Mouse (Mus musculus) layer of hippocampus, adult 8-10 months (tissue): ENCODE data around the gene Phf13. TPM values are rescaled to one million over a fixed set of nuclear protein-coding genes. Genes with fewer than 3 reads are reported as not detected.

Experiments
- DNase-seq, 2 experiments: peaks; one replicate each; pipeline ENCODE4 v3.0.0; 2022; ENCODE audit warnings: low spot score in 2 of 2
- total RNA-seq, 4 experiments: library from RNA; stranded (reverse); gene quantifications; 2 replicates each; pipeline ENCODE4 v1.2.4; 2022

Phf13 gene
- total RNA-seq, 4 experiments from 2014 or later: 11.2 to 17.0 (median 13.4) TPM

DNA sequence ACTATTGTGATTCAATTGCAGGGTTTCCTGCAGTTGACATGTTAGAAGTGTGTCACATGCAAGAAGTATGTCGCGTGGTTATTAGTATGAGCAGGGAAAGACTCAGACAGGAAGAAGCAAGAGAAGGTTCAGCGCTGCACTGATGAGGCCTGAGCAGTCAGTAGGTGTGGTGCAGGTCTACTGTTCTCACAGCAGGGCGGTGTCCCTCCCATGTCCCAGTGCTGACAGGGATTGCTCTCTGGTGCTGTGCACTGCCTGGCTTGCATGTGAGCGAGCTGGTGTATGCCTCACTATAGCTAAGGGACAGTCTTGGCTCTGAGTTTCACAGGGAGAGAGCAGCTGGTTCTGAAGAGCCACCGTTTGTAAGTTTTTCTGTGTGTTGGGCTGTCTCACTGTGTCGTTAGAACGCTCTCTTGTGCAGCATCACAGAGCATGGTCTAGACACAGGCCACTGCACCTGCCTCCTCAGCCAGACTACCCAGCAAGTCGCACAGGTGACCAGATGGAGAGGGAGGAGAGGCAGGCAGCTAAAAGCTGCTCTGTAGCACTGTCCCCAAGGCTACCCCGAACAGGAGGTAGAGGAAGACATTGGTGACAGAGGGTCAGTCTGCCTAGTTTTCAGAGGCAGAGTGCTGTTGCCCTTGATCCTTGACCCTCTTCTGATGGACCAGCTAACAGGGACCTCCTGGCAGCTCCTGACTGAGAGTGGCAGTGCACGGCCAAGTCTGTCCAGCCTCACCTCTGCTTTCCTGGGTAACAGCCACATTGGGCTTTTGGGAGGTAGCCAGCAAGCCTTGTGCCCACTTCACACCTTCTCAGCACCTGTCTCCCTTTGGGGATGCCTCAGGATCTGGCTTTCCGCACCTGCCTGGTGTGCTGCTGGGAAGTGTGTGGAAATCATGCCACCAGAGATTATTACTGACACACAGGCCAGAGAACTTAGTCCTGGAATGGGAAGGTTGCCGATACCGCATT, 47.3 kb downstream of the Phf13 start:
- DNase-seq: no peak

DNA sequence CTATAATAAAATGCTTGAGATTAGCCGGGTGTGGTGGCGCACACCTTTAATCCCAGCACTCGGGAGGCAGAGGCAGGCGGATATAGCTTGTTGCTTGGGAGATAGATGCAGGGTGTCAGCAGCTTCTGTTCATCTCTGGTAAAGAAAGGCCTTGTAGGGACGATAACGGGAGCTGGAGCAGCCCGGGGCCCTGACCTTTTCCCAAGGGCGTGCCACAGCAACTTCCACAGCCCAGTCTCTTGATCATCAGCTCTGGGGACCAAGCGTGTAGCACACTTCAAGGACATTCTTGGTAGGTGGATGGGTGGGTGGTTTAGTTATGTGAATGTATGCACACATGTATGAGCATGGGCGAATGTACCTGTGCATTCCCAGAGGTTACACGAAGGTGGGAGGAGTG, 49.8 kb downstream of the Phf13 start:
- no peak for DNase-seq

Other genes with a start within 250 kb of the Phf13 start
- 100 to 1,000 TPM; 236 to 299 (median 267) TPM for gene Camta1, start 134.4 kb downstream of the Phf13 start, total RNA-seq
- gene Dnajc11, start 62.6 kb downstream of the Phf13 start, total RNA-seq: 10 to 100 TPM; 61.3 to 76.2 (median 66.3) TPM
- 10 to 100 TPM; 22.0 to 32.0 (median 30.5) TPM for gene Thap3, start 7.3 kb downstream of the Phf13 start, total RNA-seq
- gene Klhl21, start 12.5 kb upstream of the Phf13 start, total RNA-seq: 10 to 100 TPM; 19.3 to 24.2 (median 22.0) TPM
- 10 to 100 TPM; 13.8 to 17.6 (median 15.8) TPM for gene Zbtb48, start 31.4 kb upstream of the Phf13 start, total RNA-seq
- 1 to 10 TPM in 1 of 4 experiments, under 1 TPM in 3; 0.72 to 1.1 (median 0.77) TPM for gene Tas1r1, start 42.3 kb upstream of the Phf13 start, total RNA-seq
- gene Nol9, start 43.1 kb upstream of the Phf13 start, total RNA-seq: 10 to 100 TPM; 18.3 to 21.0 (median 19.9) TPM
- gene Plekhg5, start 76.2 kb upstream of the Phf13 start, total RNA-seq: 100 to 1,000 TPM; 123 to 164 (median 145) TPM
- gene Tnfrsf25, start 119.7 kb upstream of the Phf13 start, total RNA-seq: 10 to 100 TPM; 19.8 to 71.6 (median 34.1) TPM
- gene Espn, start 156.1 kb upstream of the Phf13 start, total RNA-seq: 1 to 10 TPM; 2.9 to 3.0 (median 3.0) TPM
- gene Hes2, start 162.6 kb upstream of the Phf13 start, total RNA-seq: not detected
- 100 to 1,000 TPM; 297 to 327 (median 321) TPM for gene Acot7, start 181.9 kb upstream of the Phf13 start, total RNA-seq